Mouse (Mus musculus) liver, embryonic 16.5 days (tissue): ENCODE data around the gene Cd79b. TPM values are rescaled to one million over a fixed set of nuclear protein-coding genes. Genes with fewer than 3 reads are reported as not detected.

ENCODE experiments used
- ATAC-seq: fragments of 200-750 bp; cut with Nextera tagmentation; 2 replicates; pipeline ENCODE4 v1.8.0; 2017; ENCODE audit warnings: low read depth, mild to moderate bottlenecking, moderate number of reproducible peaks, moderate library complexity
- H3K27ac ChIP-seq: fragments of 300-500 bp; sonication (generic); 2 replicates; pipeline ENCODE4 v1.5.1; 2014; ENCODE audit warnings: mild to moderate bottlenecking, low read length
- H3K27me3 ChIP-seq: fragments of 300-500 bp; sonication (generic); 2 replicates; pipeline ENCODE4 v1.6.1; 2014; ENCODE audit warnings: low read depth, low read length, mixed read lengths; ENCODE audit not compliant: control insufficient read depth, insufficient read depth
- H3K36me3 ChIP-seq: fragments of 300-500 bp; sonication (generic); 2 replicates; pipeline ENCODE4 v1.6.1; 2014; ENCODE audit warnings: mild to moderate bottlenecking; ENCODE audit not compliant: control insufficient read depth, insufficient read depth
- H3K4me1 ChIP-seq: fragments of 300-500 bp; sonication (generic); 2 replicates; pipeline ENCODE4 v1.6.1; 2014; ENCODE audit warnings: low read depth, low read length, mixed read lengths; ENCODE audit not compliant: control insufficient read depth
- H3K4me2 ChIP-seq: fragments of 300-500 bp; sonication (generic); 2 replicates; pipeline ENCODE4 v1.6.1; 2014; ENCODE audit warnings: low read depth, low read length, mixed read lengths
- H3K4me3 ChIP-seq: fragments of 300-500 bp; sonication (generic); 2 replicates; pipeline ENCODE4 v1.5.1; 2014; ENCODE audit warnings: low read depth, mild to moderate bottlenecking, low read length
- H3K9ac ChIP-seq: fragments of 300-500 bp; sonication (generic); 2 replicates; pipeline ENCODE4 v1.6.1; 2014; ENCODE audit warnings: low read depth, low read length
- H3K9me3 ChIP-seq: fragments of 300-500 bp; sonication (generic); replicated peaks from 2 replicates; pipeline ENCODE4 v1.6.1; 2016; ENCODE audit warnings: low read length; ENCODE audit not compliant: control insufficient read depth
- WGBS: fragments of 180-500 bp; shearing (Covaris S2); extraction: QIAGEN DNeasy Blood & Tissue Kit; methylation state at CpG from one replicate; pipeline ENCODE4 v1.1.7; 2014; ENCODE audit not compliant: insufficient replicate concordance; 5-methylcytosine and 5-hydroxymethylcytosine counted together
- polyA plus RNA-seq: library from polyadenylated mRNA; unstranded; fragments of >200 nt; fragmentation: Nextera tagmentation; extraction: Ambion mirVana; gene quantifications from 2 replicates; pipeline ENCODE4 v1.2.1, GENCODE M21; 2015

Cd79b gene
- polyA plus RNA-seq, 1 experiment from 2014 or later, result 12.3 TPM

DNA sequence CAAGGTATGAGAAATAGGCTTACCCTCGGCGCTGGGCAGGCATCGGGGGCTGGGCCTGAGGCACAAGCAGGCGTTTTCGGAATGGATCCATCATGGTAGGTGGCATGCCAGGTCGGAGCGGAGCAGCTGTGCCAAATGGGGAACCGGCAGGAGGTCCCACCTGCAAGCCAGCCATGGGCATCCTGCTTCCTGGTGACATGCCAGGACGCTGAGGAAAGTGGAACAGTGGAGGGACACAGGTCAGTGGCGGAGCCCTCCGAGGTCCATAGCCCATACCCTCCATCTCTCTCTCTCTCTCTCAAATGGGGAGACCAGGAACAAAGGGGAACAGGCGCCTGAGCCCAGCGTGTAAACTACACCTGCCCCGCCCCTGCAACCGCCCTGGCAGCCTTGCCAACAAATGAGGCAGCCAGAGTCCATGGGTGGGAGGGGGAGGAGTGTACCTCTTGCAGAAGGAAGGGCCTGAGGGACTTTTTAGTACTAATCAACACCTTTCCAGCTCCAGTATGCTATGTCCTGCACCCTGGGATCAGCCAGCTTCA is 47.2 kb downstream of the Cd79b start:
- WGBS, result 79% methylated on average over 15 of the region's 15 CpGs
- Histone ChIP-seq H3K4me1 (peaks cover 30% of the 10 kb centered on the region), H3K36me3 (peaks cover 46% of the 10 kb centered on the region), H3K27me3 (no peaks in the 10 kb centered on the region), H3K4me2 (no peak overlapping the region), H3K9me3 (no peaks in the 10 kb centered on the region), H3K4me3 (no peak overlapping the region), H3K9ac (no peak overlapping the region), H3K27ac (no peak overlapping the region)
- no peak for ATAC-seq

DNA sequence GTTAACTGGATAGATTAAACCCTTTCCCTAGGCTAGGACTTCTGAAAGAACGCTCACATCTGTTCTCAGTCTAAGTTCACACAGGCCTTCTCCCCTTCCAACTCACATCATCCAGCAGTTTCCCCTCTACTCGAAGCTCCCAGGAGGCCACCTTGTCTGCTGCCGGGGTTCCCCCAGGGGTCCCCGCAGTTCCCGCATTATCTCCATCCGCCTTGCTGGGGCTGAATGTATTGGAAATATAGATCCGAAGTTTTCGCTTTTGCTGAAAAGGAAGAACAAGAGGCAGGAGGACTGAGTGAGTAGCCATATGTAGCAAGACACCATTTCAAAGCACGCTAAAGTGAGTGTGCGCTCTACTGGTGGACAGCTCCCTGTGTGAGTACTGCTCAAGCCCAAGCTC is 48.1 kb downstream of the Cd79b start:
- no peak overlapping the region for H3K27ac ChIP-seq
- H3K4me1 ChIP-seq, result peaks cover 27% of the 10 kb centered on the region
- no peak overlapping the region for H3K4me2 ChIP-seq
- 87% methylated on average over 10 of the region's 10 CpGs for WGBS
- H3K9ac ChIP-seq, result no peak overlapping the region
- H3K4me3 ChIP-seq, result no peak overlapping the region
- H3K9me3 ChIP-seq, result no peaks in the 10 kb centered on the region
- H3K36me3 ChIP-seq, result peaks cover 56% of the 10 kb centered on the region
- H3K27me3 ChIP-seq, result no peaks in the 10 kb centered on the region
- ATAC-seq, result no peak

DNA sequence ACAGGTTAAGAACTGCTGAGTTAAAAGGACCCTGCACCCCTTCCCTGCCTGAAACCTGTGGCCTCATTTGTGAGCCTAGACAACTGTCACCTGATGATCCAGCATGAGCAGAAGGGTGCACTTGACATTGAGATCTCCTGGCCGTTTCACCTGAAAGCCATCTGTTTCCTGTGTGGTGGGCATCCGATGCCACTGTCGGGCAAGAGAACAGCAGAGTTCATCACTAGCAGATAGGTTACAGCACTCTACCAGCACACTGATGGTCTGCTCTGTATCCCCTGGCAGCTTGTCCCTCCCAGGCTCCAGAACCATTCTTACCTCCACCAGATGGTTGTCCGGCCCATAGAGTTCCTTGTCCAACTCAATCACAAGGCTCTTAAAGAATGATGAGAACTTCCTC is 49.0 kb downstream of the Cd79b start:
- ATAC-seq, result no peak
- H3K27me3 ChIP-seq, result no peaks in the 10 kb centered on the region
- no peak overlapping the region for H3K27ac ChIP-seq
- no peaks in the 10 kb centered on the region for H3K9me3 ChIP-seq
- WGBS, result 73% methylated on average over 4 of the region's 4 CpGs
- H3K4me2 ChIP-seq, result no peak overlapping the region
- H3K36me3 ChIP-seq, result peaks cover 63% of the 10 kb centered on the region
- H3K4me3 ChIP-seq, result no peak overlapping the region
- peaks cover 22% of the 10 kb centered on the region for H3K4me1 ChIP-seq
- no peak overlapping the region for H3K9ac ChIP-seq

DNA sequence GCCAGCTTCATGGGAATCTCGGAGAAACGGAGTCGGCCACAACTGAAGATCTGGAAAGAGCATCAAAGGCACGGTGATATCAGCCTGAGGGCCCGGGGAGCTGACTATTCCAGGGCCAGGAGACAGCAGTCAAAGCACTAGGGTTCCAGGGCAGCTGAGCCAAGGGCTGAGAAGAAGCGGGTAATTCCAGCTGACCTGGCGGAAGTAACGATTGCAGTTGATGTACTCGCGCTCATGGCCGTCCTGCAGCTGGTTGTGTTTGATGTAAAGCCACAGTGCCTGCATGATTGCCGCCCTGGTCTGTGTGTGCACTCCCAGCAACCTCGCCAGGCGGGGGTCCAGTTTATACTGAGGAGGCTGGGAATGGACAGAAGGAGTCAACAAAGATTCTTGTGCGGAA is 49.6 kb downstream of the Cd79b start:
- Histone ChIP-seq H3K4me3 (no peak overlapping the region), H3K27ac (no peak overlapping the region), H3K27me3 (no peaks in the 10 kb centered on the region), H3K9ac (no peak overlapping the region), H3K4me1 (peaks cover 16% of the 10 kb centered on the region), H3K36me3 (peaks cover 63% of the 10 kb centered on the region), H3K4me2 (no peak overlapping the region), H3K9me3 (no peaks in the 10 kb centered on the region)
- no peak for ATAC-seq
- WGBS, result 85% methylated on average over 15 of the region's 15 CpGs

DNA sequence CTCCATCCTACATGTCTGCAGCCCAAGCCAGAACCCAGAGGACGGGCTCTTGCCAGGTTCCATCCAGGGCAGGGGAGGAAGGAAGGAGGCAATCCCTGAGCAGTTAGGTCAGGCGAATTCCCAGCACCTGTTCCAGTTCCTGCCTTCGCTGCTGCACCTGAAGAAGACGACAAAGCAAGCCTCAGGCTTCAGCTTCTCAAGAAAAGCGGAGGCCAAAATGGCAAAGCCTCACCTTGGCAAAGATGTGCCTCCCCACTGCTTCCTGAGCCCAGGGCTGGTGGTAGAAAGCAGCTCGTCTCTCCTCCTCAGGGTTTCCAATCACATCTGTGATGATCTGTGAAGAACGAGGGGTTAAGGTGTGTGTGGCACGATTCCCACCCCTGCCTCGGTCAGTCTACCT is 50.6 kb downstream of the Cd79b start:
- WGBS, result 78% methylated on average over 9 of the region's 9 CpGs
- H3K4me1 ChIP-seq, result peaks cover 10% of the 10 kb centered on the region
- no peak for ATAC-seq
- no peaks in the 10 kb centered on the region for H3K27me3 ChIP-seq
- no peak overlapping the region for H3K9ac ChIP-seq
- no peak overlapping the region for H3K4me3 ChIP-seq
- H3K9me3 ChIP-seq, result no peaks in the 10 kb centered on the region
- peaks cover 65% of the 10 kb centered on the region for H3K36me3 ChIP-seq
- H3K4me2 ChIP-seq, result no peak overlapping the region
- H3K27ac ChIP-seq, result no peak overlapping the region

Other genes starting within 250 kb of the Cd79b start
- 5.6 and 6.4 TPM in 2 replicates for gene Taco1, start 248.7 kb downstream of the Cd79b start, polyA plus RNA-seq
- gene Map3k3, start 230.1 kb downstream of the Cd79b start, polyA plus RNA-seq, result 2.4 and 3.6 TPM in 2 replicates
- gene Gm10840, start 153.9 kb downstream of the Cd79b start, polyA plus RNA-seq, result not detected in 2 replicates
- 76.8 and 79.6 TPM in 2 replicates for gene Limd2, start 153.9 kb downstream of the Cd79b start, polyA plus RNA-seq
- gene Strada, start 112.6 kb downstream of the Cd79b start, polyA plus RNA-seq, result 7.3 and 7.6 TPM in 2 replicates
- 42.3 and 44.2 TPM in 2 replicates for gene Ccdc47, start 98.4 kb downstream of the Cd79b start, polyA plus RNA-seq
- 22.7 and 24.7 TPM in 2 replicates for gene Ddx42, start 97.8 kb downstream of the Cd79b start, polyA plus RNA-seq
- gene Ftsj3, start 58.7 kb downstream of the Cd79b start, polyA plus RNA-seq, result 25.2 and 27.0 TPM in 2 replicates
- 113 and 118 TPM in 2 replicates for gene Psmc5, start 58.6 kb downstream of the Cd79b start, polyA plus RNA-seq
- gene Smarcd2, start 41.8 kb downstream of the Cd79b start, polyA plus RNA-seq, result 19.4 and 19.5 TPM in 2 replicates
- gene Tcam1, start 38.1 kb downstream of the Cd79b start, polyA plus RNA-seq, result 0.13 and 0.16 TPM in 2 replicates
- not detected in 2 replicates for gene Gh, start 12.9 kb downstream of the Cd79b start, polyA plus RNA-seq
- 0.04 and 0.13 TPM in 2 replicates for gene Scn4a, start 38.5 kb upstream of the Cd79b start, polyA plus RNA-seq
- gene Prr29, start 50.7 kb upstream of the Cd79b start, polyA plus RNA-seq, result not detected in 2 replicates
- 13.4 and 14.8 TPM in 2 replicates for gene Icam2, start 73.3 kb upstream of the Cd79b start, polyA plus RNA-seq
- gene Ern1, start 173.1 kb upstream of the Cd79b start, polyA plus RNA-seq, result 4.7 and 5.2 TPM in 2 replicates